8 mouse cellular contexts compared by ENCODE assay signal in the genomic region with DNA sequence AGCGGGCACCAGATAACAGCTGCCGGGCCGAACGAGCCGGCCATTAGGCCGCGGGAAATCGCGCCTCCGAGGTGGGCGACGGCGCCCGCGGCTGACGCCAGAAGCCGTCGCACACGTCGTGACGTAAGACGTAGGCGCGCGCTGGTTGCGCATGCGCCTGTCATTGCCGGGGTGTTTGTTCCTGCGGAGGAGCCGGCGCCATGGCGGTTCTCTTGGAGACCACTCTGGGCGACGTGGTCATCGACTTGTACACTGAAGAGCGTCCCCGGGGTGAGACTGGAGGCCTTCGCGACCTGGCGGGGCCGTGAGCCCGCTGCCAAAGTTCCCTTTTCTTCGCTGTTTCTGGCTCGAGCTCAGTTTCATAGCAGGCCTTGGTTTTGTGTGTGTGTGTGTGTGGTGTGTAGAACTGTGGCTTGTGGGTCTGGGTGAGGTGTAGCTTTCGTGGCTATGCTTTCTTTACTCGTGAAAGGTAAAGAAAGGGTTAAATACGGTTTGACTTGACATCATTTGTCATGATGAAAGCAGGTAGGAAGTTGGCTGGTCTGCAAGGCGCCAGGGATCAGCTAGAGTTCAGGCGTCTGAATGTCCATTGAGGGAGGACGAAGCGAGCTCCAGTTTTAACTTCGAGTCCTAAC. TPM values are rescaled to one million over a fixed set of nuclear protein-coding genes. Genes with fewer than 3 reads are reported as not detected.
DNase-seq lines count a peak whose midpoint lies in the region; ATAC-seq and TF ChIP-seq lines count a peak whose summit lies in the region.

A gene (minus strand): TSS at position 74 of the 635 bp plus-strand sequence.
A gene (plus strand): TSS at position 141 of the 635 bp plus-strand sequence.

- TF ChIP-seq CTCF in heart, postnatal 0 days (IDR thresholded peaks at IDR 0.05; ENCODE audit: low read depth), result no peak
- TF ChIP-seq CTCF in testis, adult 2 months (IDR thresholded peaks at IDR 0.05; ENCODE audit: control insufficient read depth, insufficient read depth, insufficient replicate concordance, low read depth, low read length), result no peak

- no peak within 1 kb of the TSS for H3K27ac ChIP-seq in forebrain, embryonic 11.5 days (ENCODE audit: low read depth, low read length)
- H3K27ac ChIP-seq in heart, postnatal 0 days (ENCODE audit: low read depth), result peak within 1 kb of the TSS; percentile 68
- H3K27ac ChIP-seq in liver, embryonic 16.5 days (ENCODE audit: low read length), result peak within 1 kb of the TSS; percentile 85
- peak within 1 kb of the TSS; percentile 70 for H3K27ac ChIP-seq in neural tube, embryonic 13.5 days (replicated peaks)
- peak within 1 kb of the TSS; percentile 75 for H3K27ac ChIP-seq in testis, adult 2 months (ENCODE audit: control insufficient read depth, insufficient read depth, low read depth, low read length)

- peaks cover 6% of the 10 kb centered on the region; the same call in 1 of the 2 replicates for H3K36me3 ChIP-seq in forebrain, embryonic 11.5 days (ENCODE audit: control insufficient read depth, insufficient read depth, low read length)
- H3K36me3 ChIP-seq in heart, postnatal 0 days (replicated peaks; ENCODE audit: control insufficient read depth, insufficient read depth, low read length), result peaks cover 27% of the 10 kb centered on the region
- peaks cover 24% of the 10 kb centered on the region for H3K36me3 ChIP-seq in liver, embryonic 16.5 days (ENCODE audit: control insufficient read depth, insufficient read depth)
- H3K36me3 ChIP-seq in neural tube, embryonic 13.5 days, result peaks cover 33% of the 10 kb centered on the region
- peaks cover 3% of the 10 kb centered on the region for H3K36me3 ChIP-seq in testis, adult 2 months (ENCODE audit: control insufficient read depth, insufficient read depth, low read length)

- 1% methylated on average over 52 of the region's 52 CpGs for WGBS in forebrain, embryonic 11.5 days
- under 1% methylated on average over 52 of the region's 52 CpGs for WGBS in heart, postnatal 0 days
- WGBS in liver, embryonic 16.5 days (ENCODE audit: insufficient replicate concordance), result 0% methylated on average over 52 of the region's 52 CpGs
- WGBS in neural tube, embryonic 13.5 days, result under 1% methylated on average over 52 of the region's 52 CpGs

- peak; percentile 94 for ATAC-seq in forebrain, embryonic 11.5 days (replicated peaks; ENCODE audit: low FRiP score)
- ATAC-seq in heart, postnatal 0 days (ENCODE audit: insufficient read depth, low read depth), result peak; percentile 96
- ATAC-seq in liver, embryonic 16.5 days (ENCODE audit: low read depth), result peak; percentile 97
- peak; percentile 95 for ATAC-seq in neural tube, embryonic 13.5 days (ENCODE audit: low read depth)

- peak; percentile 96 for TF ChIP-seq POLR2A in testis, adult 2 months (IDR thresholded peaks at IDR 0.05; ENCODE audit: control insufficient read depth, low read depth, low read length)

- H3K4me3 ChIP-seq in forebrain, embryonic 11.5 days (ENCODE audit: low read depth, low read length), result peak within 1 kb of the TSS; percentile 71
- peak within 1 kb of the TSS; percentile 70 for H3K4me3 ChIP-seq in heart, postnatal 0 days (ENCODE audit: low read depth, low read length)
- H3K4me3 ChIP-seq in liver, embryonic 16.5 days (ENCODE audit: low read depth, low read length), result peak within 1 kb of the TSS; percentile 83
- H3K4me3 ChIP-seq in neural tube, embryonic 13.5 days, result peak within 1 kb of the TSS; percentile 88
- peak within 1 kb of the TSS; percentile 90 for H3K4me3 ChIP-seq in testis, adult 2 months (ENCODE audit: control insufficient read depth, low read depth, low read length)

- H3K4me1 ChIP-seq in forebrain, embryonic 11.5 days (replicated peaks; ENCODE audit: control insufficient read depth, insufficient read depth, low read length), result peaks cover 8% of the 10 kb centered on the region
- H3K4me1 ChIP-seq in heart, postnatal 0 days (ENCODE audit: control insufficient read depth, insufficient read depth), result peaks cover 10% of the 10 kb centered on the region
- H3K4me1 ChIP-seq in liver, embryonic 16.5 days (ENCODE audit: control insufficient read depth, low read depth, low read length), result peaks cover 7% of the 10 kb centered on the region
- peaks cover 28% of the 10 kb centered on the region for H3K4me1 ChIP-seq in neural tube, embryonic 13.5 days (replicated peaks)
- H3K4me1 ChIP-seq in testis, adult 2 months (ENCODE audit: control insufficient read depth, insufficient read depth, low read length), result peaks cover 2% of the 10 kb centered on the region

- peak within 1 kb of the TSS; percentile 63 for H3K9ac ChIP-seq in forebrain, embryonic 11.5 days (ENCODE audit: low read length)
- H3K9ac ChIP-seq in heart, postnatal 0 days (replicated peaks; ENCODE audit: low read depth, low read length), result peak within 1 kb of the TSS; percentile 83
- H3K9ac ChIP-seq in liver, embryonic 16.5 days (ENCODE audit: low read depth, low read length), result peak within 1 kb of the TSS; percentile 84
- H3K9ac ChIP-seq in neural tube, embryonic 13.5 days, result peak within 1 kb of the TSS; percentile 87

- H3K9me3 ChIP-seq in forebrain, embryonic 11.5 days (ENCODE audit: control insufficient read depth, low read length), result no peaks in the 10 kb centered on the region
- H3K9me3 ChIP-seq in heart, postnatal 0 days (replicated peaks; ENCODE audit: control insufficient read depth, low read length), result no peaks in the 10 kb centered on the region
- no peaks in the 10 kb centered on the region for H3K9me3 ChIP-seq in liver, embryonic 16.5 days (replicated peaks; ENCODE audit: control insufficient read depth, low read length)
- H3K9me3 ChIP-seq in neural tube, embryonic 13.5 days, result no peaks in the 10 kb centered on the region

- peak; percentile 84 to 88 for DNase-seq in CD8-positive naive resting alpha-beta T cell, adult 2 months (ENCODE audit: low read depth in 2 of 2, low spot score in 2 of 2)
- DNase-seq in c-Kit-positive CD71-negative TER-119-negative erythroid progenitor cells, embryonic 14.5 days (ENCODE audit: low read depth), result peak; percentile 85
- DNase-seq in forebrain, embryonic 11.5 days (ENCODE audit: low spot score), result peak; percentile 94
- peak; percentile 90 for DNase-seq in heart, postnatal 0 days (ENCODE audit: low spot score)
- peak; percentile 92 to 95 for DNase-seq in kidney, postnatal 4 days

- no peak for TF ChIP-seq EP300 in heart, postnatal 0 days (IDR thresholded peaks at IDR 0.05; ENCODE audit: low read depth)

- no peaks in the 10 kb centered on the region for H3K27me3 ChIP-seq in forebrain, embryonic 11.5 days (ENCODE audit: control insufficient read depth, insufficient read depth, low read length)
- no peaks in the 10 kb centered on the region for H3K27me3 ChIP-seq in heart, postnatal 0 days (ENCODE audit: control insufficient read depth, insufficient read depth, low read length)
- no peaks in the 10 kb centered on the region for H3K27me3 ChIP-seq in liver, embryonic 16.5 days (ENCODE audit: control insufficient read depth, insufficient read depth, low read depth, low read length)
- H3K27me3 ChIP-seq in neural tube, embryonic 13.5 days, result no peaks in the 10 kb centered on the region
- H3K27me3 ChIP-seq in testis, adult 2 months (ENCODE audit: control insufficient read depth, insufficient read depth, low read length), result no peaks in the 10 kb centered on the region

- peak within 1 kb of the TSS; percentile 79 for H3K4me2 ChIP-seq in forebrain, embryonic 11.5 days (ENCODE audit: low read depth, low read length, severe bottlenecking)
- H3K4me2 ChIP-seq in heart, postnatal 0 days (ENCODE audit: low read depth, low read length), result peak within 1 kb of the TSS; percentile 72
- H3K4me2 ChIP-seq in liver, embryonic 16.5 days (ENCODE audit: low read depth, low read length), result peak within 1 kb of the TSS; percentile 79
- H3K4me2 ChIP-seq in neural tube, embryonic 13.5 days, result peak within 1 kb of the TSS; percentile 94

RNA-seq across cellular contexts. Expression of the first gene that starts in this region (rescaled TPM):
- polyA plus RNA-seq in forebrain, embryonic 11.5 days (2014; fragmentation: Nextera tagmentation; extraction: Ambion mirVana), result 51.5 and 55.2 TPM in 2 replicates
- 26.4 and 47.3 TPM in 2 replicates for total RNA-seq in heart, postnatal 0 days (2014; rRNA removed; ENCODE audit: low replicate concordance)
- 107 TPM in 2 replicates for polyA plus RNA-seq in heart, postnatal 0 days (2015; fragmentation: Nextera tagmentation; extraction: Ambion mirVana)
- polyA plus RNA-seq in liver, embryonic 16.5 days (2015; fragmentation: Nextera tagmentation; extraction: Ambion mirVana), result 26.6 and 27.1 TPM in 2 replicates
- 54.0 and 54.8 TPM in 2 replicates for polyA plus RNA-seq in neural tube, embryonic 13.5 days (2015; fragmentation: Nextera tagmentation; extraction: Ambion mirVana)
- polyA plus RNA-seq in testis, adult 2 months (2012; rRNA removed), result 19.1 and 19.9 TPM in 2 replicates

RNA-seq across cellular contexts. Expression of the second gene that starts in this region (rescaled TPM):
- 47.2 and 49.6 TPM in 2 replicates for polyA plus RNA-seq in forebrain, embryonic 11.5 days (2014; fragmentation: Nextera tagmentation; extraction: Ambion mirVana)
- total RNA-seq in heart, postnatal 0 days (2014; rRNA removed; ENCODE audit: low replicate concordance), result 13.7 and 14.7 TPM in 2 replicates
- 24.2 and 24.9 TPM in 2 replicates for polyA plus RNA-seq in heart, postnatal 0 days (2015; fragmentation: Nextera tagmentation; extraction: Ambion mirVana)
- 20.2 and 21.5 TPM in 2 replicates for polyA plus RNA-seq in liver, embryonic 16.5 days (2015; fragmentation: Nextera tagmentation; extraction: Ambion mirVana)
- polyA plus RNA-seq in neural tube, embryonic 13.5 days (2015; fragmentation: Nextera tagmentation; extraction: Ambion mirVana), result 42.5 and 52.4 TPM in 2 replicates
- polyA plus RNA-seq in testis, adult 2 months (2012; rRNA removed), result 6.0 and 7.7 TPM in 2 replicates
